Comparison of ENCODE assay signal across 23 mouse cellular contexts in genomic region chr15:6711226-6711625, GRCm38 (mm10). TPM values are rescaled to one million over a fixed set of nuclear protein-coding genes. Genes with fewer than 3 reads are reported as not detected.
A peak's percentile ranks its signal among the peaks of the same experiment; 100 is the strongest.
DNase-seq lines count a peak whose midpoint lies in the region; ATAC-seq and TF ChIP-seq lines count a peak whose summit lies in the region.
"Had no signal": no experiment of that assay in that cellular context is flagged by ENCODE, and none has a peak within 500 bp of the region (broad histone marks: within the 10 kb centered on the region; RNA-seq: fewer than 3 reads in every experiment).

No protein-coding gene starts in this region.

- H3K4me3 ChIP-seq in hindbrain, embryonic 15.5 days: no peak overlapping the region
- H3K4me3 ChIP-seq in hindbrain, embryonic 16.5 days (ENCODE audit: low read length): no peak overlapping the region
- no peak overlapping the region for H3K4me3 ChIP-seq in liver, embryonic 14.5 days (ENCODE audit: insufficient read depth in 1 of 2, low read depth in 2 of 2, low read length in 2 of 2)
- peak overlapping the region; percentile 70 for H3K4me3 ChIP-seq in embryonic fibroblast, embryonic 13.5 days (ENCODE audit: insufficient read depth, low read length)
- H3K4me3 ChIP-seq: heart, embryonic 12.5 days; heart, embryonic 15.5 days; hindbrain, embryonic 10.5 days had no signal

- no peak overlapping the region for H3K27ac ChIP-seq in hindbrain, embryonic 15.5 days (replicated peaks)
- no peak overlapping the region for H3K27ac ChIP-seq in hindbrain, embryonic 16.5 days (ENCODE audit: low read depth, low read length)
- H3K27ac ChIP-seq in liver, embryonic 14.5 days: no peak overlapping the region
- H3K27ac ChIP-seq in embryonic fibroblast, embryonic 13.5 days (ENCODE audit: insufficient read depth, low read length): 0 out of 2 replicates have a peak overlapping the region, but pooled peaks have one; percentile 22
- H3K27ac ChIP-seq: heart, embryonic 15.5 days; hindbrain, embryonic 10.5 days; hindbrain, embryonic 13.5 days had no signal

- H3K27me3 ChIP-seq in hindbrain, embryonic 15.5 days: peaks cover 3% of the 10 kb centered on the region; the same call in 1 of the 2 replicates
- no peaks in the 10 kb centered on the region for H3K27me3 ChIP-seq in hindbrain, embryonic 16.5 days (replicated peaks; ENCODE audit: control insufficient read depth, insufficient read depth, low read length)
- no peaks in the 10 kb centered on the region for H3K27me3 ChIP-seq in liver, embryonic 14.5 days (ENCODE audit: control insufficient read depth, insufficient read depth, low read length)
- H3K27me3 ChIP-seq: heart, embryonic 12.5 days; heart, embryonic 15.5 days; Patski had no signal

- no peaks in the 10 kb centered on the region for H3K9me3 ChIP-seq in hindbrain, embryonic 15.5 days
- H3K9me3 ChIP-seq in hindbrain, embryonic 16.5 days (ENCODE audit: control insufficient read depth, low read length): no peaks in the 10 kb centered on the region
- no peaks in the 10 kb centered on the region for H3K9me3 ChIP-seq in liver, embryonic 14.5 days (ENCODE audit: control insufficient read depth, low read length)
- H3K9me3 ChIP-seq: G1E; heart, embryonic 12.5 days; heart, embryonic 15.5 days; hindbrain, embryonic 10.5 days; hindbrain, embryonic 13.5 days had no signal

- TF ChIP-seq EP300 in liver, embryonic 14.5 days (IDR thresholded peaks at IDR 0.05; ENCODE audit: low read depth): no peak

- WGBS in hindbrain, embryonic 15.5 days: 87% methylated on average over 7 of the region's 7 CpGs
- 88% methylated on average over 7 of the region's 7 CpGs for WGBS in hindbrain, embryonic 16.5 days
- WGBS in liver, embryonic 14.5 days (ENCODE audit: insufficient replicate concordance): 63% methylated on average over 7 of the region's 7 CpGs

- H3K36me3 ChIP-seq in hindbrain, embryonic 15.5 days: no peaks in the 10 kb centered on the region
- H3K36me3 ChIP-seq in hindbrain, embryonic 16.5 days (ENCODE audit: control insufficient read depth, insufficient read depth, low read length): no peaks in the 10 kb centered on the region
- no peaks in the 10 kb centered on the region for H3K36me3 ChIP-seq in liver, embryonic 14.5 days (replicated peaks; ENCODE audit: control insufficient read depth, insufficient read depth, low read depth)
- H3K36me3 ChIP-seq: heart, embryonic 12.5 days; heart, embryonic 15.5 days; hindbrain, embryonic 10.5 days; hindbrain, embryonic 13.5 days had no signal

- DNase-seq in liver, embryonic 14.5 days (ENCODE audit: low read depth in 3 of 3, low spot score in 3 of 3): no peak
- no peak for DNase-seq in liver
- no peak for DNase-seq in frontal cortex, postnatal 25 days (ENCODE audit: low spot score in 2 of 2)
- DNase-seq: adrenal gland, postnatal 10 days; adrenal gland, postnatal 36 days; B cell, adult 2 months; cerebellum, adult 9-10 months; cerebellum, postnatal 14 days; forebrain, postnatal 0 days; gastrocnemius, postnatal 10 days; gastrocnemius, postnatal 36 days; heart, postnatal 10 days; heart, postnatal 36 days had no signal

- H3K4me1 ChIP-seq in hindbrain, embryonic 15.5 days (replicated peaks): peaks cover 29% of the 10 kb centered on the region
- peaks cover 16% of the 10 kb centered on the region for H3K4me1 ChIP-seq in hindbrain, embryonic 16.5 days (ENCODE audit: control insufficient read depth, insufficient read depth, low read depth, low read length)
- H3K4me1 ChIP-seq in liver, embryonic 14.5 days (replicated peaks; ENCODE audit: control insufficient read depth in 2 of 2, insufficient read depth in 2 of 2, low read length in 1 of 2): peaks cover 46 to 49% of the 10 kb centered on the region in 2 experiments
- H3K4me1 ChIP-seq in embryonic fibroblast, embryonic 13.5 days (ENCODE audit: control insufficient read depth, insufficient read depth, low read length): peaks cover 19% of the 10 kb centered on the region

- no peak overlapping the region for H3K9ac ChIP-seq in hindbrain, embryonic 15.5 days
- H3K9ac ChIP-seq in hindbrain, embryonic 16.5 days (ENCODE audit: low read depth, low read length): no peak overlapping the region
- no peak overlapping the region for H3K9ac ChIP-seq in liver, embryonic 14.5 days (replicated peaks)
- H3K9ac ChIP-seq: forebrain, postnatal 0 days; heart, embryonic 12.5 days; heart, embryonic 15.5 days; hindbrain, embryonic 13.5 days had no signal

- 0 out of 2 replicates have a peak overlapping the region, but pooled peaks have one; percentile 6 for H3K4me2 ChIP-seq in hindbrain, embryonic 15.5 days
- H3K4me2 ChIP-seq in hindbrain, embryonic 16.5 days (ENCODE audit: low read length): no peak overlapping the region
- H3K4me2 ChIP-seq in liver, embryonic 14.5 days (ENCODE audit: low read depth): peak overlapping the region; percentile 14; the same call in 1 of the 2 replicates
- H3K4me2 ChIP-seq: heart, embryonic 12.5 days had no signal

- TF ChIP-seq CTCF in liver, embryonic 14.5 days (IDR thresholded peaks at IDR 0.05; ENCODE audit: low read depth): no peak
- no peak for TF ChIP-seq CTCF in embryonic fibroblast, embryonic 13.5 days (IDR thresholded peaks at IDR 0.05; ENCODE audit: borderline replicate concordance, insufficient read depth, low read length)

- ATAC-seq in hindbrain, embryonic 15.5 days (ENCODE audit: low FRiP score, low read depth): no peak
- ATAC-seq in hindbrain, embryonic 16.5 days: no peak
- no peak for ATAC-seq in liver, embryonic 14.5 days (ENCODE audit: insufficient read depth)
- ATAC-seq: forebrain, embryonic 14.5 days; forebrain, postnatal 0 days; Patski had no signal

- TF ChIP-seq POLR2A in embryonic fibroblast, embryonic 13.5 days (IDR thresholded peaks at IDR 0.05; ENCODE audit: low read depth, low read length): no peak

RNA-seq across cellular contexts. Expression of gene Rictor, which starts 3.0 kb away (rescaled TPM):
- polyA plus RNA-seq in hindbrain, embryonic 15.5 days (2015; fragmentation: Nextera tagmentation; extraction: Ambion mirVana): 47.2 and 49.1 TPM in 2 replicates
- 50.5 and 51.6 TPM in 2 replicates for polyA plus RNA-seq in hindbrain, embryonic 16.5 days (2015; fragmentation: Nextera tagmentation; extraction: Ambion mirVana)
- polyA plus RNA-seq in liver, embryonic 14.5 days (2012; rRNA removed): 3.3 and 4.4 TPM in 2 replicates
- 12.7 and 14.2 TPM in 2 replicates for polyA plus RNA-seq in liver, embryonic 14.5 days (2014; fragmentation: Nextera tagmentation; extraction: Ambion mirVana)
- 46.7 and 66.7 TPM in 2 replicates for polyA plus RNA-seq in embryonic fibroblast, embryonic 13.5 days (2011; ENCODE audit: insufficient read length, low read depth, missing spikeins)
